Mouse (Mus musculus): ENCODE results near the gene Ndufs3.
"Not testable (repeated sequence)": the region's sequence is repeated elsewhere in the genome, so short reads cannot be mapped to it uniquely, and the experiment has no call there.

The Ndufs3 gene

GRCm38 (mm10) chr2:90910861-90911260, 6.2 kb upstream of the Ndufs3 start:
- in situ Hi-C loops (cut with MboI, MseI): no loop called here

GRCm38 (mm10) chr2:90906721-90907120, 2.1 kb upstream of the Ndufs3 start:
- in situ Hi-C loops (cut with MboI, MseI): no loop called here

DNA sequence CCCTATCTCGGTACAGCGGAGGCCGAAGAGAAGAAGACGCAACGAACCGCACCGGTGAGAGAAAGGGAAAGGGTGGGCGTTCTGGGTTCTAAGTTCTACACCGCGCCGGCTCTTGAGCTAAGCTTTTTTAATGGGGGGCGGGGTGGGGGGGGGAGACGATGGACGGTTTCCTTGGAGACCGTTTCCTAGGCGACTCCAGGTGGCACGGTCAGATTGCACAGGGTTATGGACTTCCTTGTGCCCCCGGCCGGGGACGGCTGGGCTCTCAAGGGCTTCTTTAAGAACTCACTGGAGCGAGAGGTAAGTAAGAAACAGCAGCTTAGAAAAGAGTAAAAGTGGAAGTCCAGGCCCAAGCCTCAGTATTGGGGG, 213 bp upstream of the Ndufs3 start:
- in situ Hi-C loops (cut with MboI, MseI): no loop called here

- in situ Hi-C loops (cut with MboI, MseI): no loop called here
Observed at GRCm38 (mm10) chr2:90903398-90903797, 1.2 kb downstream of the Ndufs3 start.

- in situ Hi-C loops (cut with MboI, MseI): not testable (repeated sequence)
Observed at GRCm38 (mm10) chr2:90894299-90894677, 10.3 kb downstream of the Ndufs3 start.

- in situ Hi-C loops (cut with MboI, MseI): no loop called here
Observed at GRCm38 (mm10) chr2:90893673-90894298, 10.8 kb downstream of the Ndufs3 start.

- in situ Hi-C loops (cut with MboI, MseI): no loop called here
Observed at GRCm38 (mm10) chr2:90889550-90890548, 14.8 kb downstream of the Ndufs3 start.

GRCm38 (mm10) chr2:90887627-90888026, 17.0 kb downstream of the Ndufs3 start:
- in situ Hi-C loops (cut with MboI, MseI): no loop called here

- in situ Hi-C loops (cut with MboI, MseI): no loop called here
Observed at GRCm38 (mm10) chr2:90886436-90886835, 18.2 kb downstream of the Ndufs3 start.

DNA sequence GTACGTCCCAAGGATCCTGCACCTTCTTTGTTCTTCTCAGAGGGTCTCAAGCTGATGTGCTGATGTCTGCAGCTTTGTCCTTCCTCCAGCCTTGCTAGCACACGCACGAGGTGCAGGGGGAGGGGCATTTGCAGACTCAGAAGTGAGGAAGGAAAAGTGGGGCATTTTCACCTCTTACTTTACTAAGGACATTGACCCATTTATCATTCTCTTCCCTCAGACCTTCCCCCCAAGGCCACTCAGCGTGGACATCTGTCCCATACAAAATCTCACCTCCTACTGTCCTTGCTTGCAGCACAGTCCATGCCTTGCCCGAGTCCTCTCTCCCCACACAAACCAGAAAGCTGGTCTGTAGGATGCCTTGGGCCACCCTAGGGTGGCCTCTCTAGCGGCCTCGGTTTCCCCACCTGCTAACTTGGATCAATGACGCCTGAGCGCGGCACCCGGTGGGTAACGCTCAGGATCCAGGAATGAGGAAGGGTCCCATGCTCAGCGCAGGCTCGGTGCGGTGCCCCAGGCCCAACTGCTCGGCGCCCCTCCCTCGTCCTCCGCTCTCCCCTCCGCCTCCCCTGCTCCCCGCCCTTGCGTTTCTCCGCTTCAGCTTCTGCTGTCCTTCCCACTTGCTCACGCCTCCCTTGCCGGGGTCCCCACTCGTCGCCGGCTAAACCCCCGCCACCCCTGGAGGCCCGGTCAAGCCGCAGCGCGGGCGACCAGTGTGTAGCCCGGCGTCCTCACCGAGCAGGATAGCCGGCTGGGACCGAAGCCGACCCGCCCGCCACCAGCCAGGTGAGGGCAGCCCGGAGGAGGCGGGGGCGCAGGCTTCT, 19.2 kb downstream of the Ndufs3 start, which contains the start of gene C1qtnf4:
Gene C1qtnf4 (plus strand): TSS at position 643 of the 824 bp plus-strand sequence.
- in situ Hi-C loops (cut with MboI, MseI): no loop called here

DNA sequence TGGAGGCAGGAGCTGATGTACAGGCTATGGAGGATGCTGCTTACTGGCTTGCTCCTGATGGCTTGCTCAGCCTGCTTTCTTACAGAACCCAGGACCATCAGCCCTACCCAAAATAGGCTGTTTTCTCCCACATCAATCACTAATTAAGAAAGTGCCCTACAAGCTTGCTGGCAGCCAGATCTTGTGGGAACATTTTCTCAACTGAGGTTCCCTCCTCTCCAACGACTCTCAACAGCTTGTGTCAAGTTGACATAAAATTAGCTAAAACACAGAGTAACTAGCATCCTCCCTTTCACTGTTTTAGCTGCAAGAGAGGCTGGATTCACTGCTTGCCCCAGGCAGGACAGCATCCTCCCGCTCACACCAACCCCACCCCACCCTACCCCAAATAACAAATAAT, 22.8 kb downstream of the Ndufs3 start:
- in situ Hi-C loops (cut with MboI, MseI): no loop called here

DNA sequence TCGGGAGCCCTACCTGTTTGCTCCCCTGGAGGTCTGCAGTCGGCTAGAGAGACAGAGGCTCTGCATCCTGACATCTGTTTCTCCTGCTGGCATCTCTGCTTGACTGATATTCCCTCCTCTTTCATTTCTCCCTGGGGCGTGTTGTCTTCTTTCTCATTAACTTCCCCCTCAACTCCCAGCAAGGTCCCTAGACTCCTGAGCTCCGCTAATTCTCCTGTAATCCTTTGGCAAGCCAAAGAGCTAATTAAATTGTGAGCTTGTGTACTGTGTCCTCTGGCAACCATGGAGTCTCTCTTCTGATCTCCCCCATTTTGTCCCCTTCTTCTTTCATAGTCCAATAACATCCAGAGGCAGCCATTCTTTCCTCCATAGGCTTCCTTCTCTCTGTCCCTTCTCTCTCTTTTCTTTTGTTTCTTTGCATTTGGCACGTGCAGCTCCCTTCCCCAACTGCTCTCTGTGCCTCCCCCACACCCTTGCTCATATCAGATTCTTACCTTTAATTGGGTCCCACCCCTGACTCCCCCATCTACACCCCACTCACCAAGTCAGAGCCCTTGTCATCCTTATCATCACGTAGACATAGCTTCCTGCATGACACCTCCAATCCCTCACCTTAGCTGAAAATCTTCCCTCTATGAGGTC, 24.4 kb downstream of the Ndufs3 start:
- in situ Hi-C loops (cut with MboI, MseI): no loop called here

DNA sequence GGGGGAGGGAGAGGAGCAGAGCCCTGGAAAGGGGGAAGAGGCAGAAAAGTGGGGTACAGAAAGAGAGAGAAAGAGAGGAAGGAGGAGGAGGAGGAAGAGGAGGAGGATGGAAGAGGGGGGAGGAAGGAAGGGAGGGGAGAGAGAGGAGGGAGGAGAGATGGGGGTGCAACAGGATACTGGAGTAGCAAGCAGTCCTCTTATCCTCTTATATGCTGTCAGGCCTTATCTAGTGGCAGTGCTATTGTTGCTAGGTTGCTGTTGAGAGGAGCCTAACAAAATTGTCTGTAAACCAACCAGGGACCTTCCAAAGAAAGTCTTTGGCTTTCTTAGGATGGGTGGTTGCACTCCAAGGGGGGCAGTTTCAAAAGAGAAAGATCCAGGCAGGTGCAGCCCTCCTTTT, 25.2 kb downstream of the Ndufs3 start:
- in situ Hi-C loops (cut with MboI, MseI): no loop called here

GRCm38 (mm10) chr2:90877584-90878259, 26.9 kb downstream of the Ndufs3 start:
- in situ Hi-C loops (cut with MboI, MseI): no loop called here

GRCm38 (mm10) chr2:90875239-90875638, 29.4 kb downstream of the Ndufs3 start:
- in situ Hi-C loops (cut with MboI, MseI): no loop called here

DNA sequence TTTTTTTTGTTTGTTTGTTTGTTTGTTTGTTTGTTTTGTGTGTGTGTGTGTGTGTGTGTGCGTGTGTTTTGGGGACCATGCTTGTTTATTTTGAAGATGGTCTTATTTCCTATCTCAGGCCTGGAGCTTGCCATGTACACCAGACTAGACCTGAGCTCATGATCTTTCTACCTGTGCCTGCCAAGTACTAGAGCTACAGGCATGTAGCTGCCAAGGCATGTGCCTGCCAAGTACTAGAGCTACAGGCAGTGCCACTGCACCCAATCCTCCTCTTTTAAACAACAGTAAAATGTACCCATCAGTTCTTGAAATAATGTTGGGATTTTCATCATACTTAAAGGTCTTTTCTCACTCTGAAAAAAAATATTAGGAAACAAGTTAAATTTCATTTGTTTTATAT, 30.6 kb downstream of the Ndufs3 start:
- in situ Hi-C loops (cut with MboI, MseI): no loop called here

GRCm38 (mm10) chr2:90871180-90871961, 33.3 kb downstream of the Ndufs3 start:
- in situ Hi-C loops (cut with MboI, MseI): no loop called here

DNA sequence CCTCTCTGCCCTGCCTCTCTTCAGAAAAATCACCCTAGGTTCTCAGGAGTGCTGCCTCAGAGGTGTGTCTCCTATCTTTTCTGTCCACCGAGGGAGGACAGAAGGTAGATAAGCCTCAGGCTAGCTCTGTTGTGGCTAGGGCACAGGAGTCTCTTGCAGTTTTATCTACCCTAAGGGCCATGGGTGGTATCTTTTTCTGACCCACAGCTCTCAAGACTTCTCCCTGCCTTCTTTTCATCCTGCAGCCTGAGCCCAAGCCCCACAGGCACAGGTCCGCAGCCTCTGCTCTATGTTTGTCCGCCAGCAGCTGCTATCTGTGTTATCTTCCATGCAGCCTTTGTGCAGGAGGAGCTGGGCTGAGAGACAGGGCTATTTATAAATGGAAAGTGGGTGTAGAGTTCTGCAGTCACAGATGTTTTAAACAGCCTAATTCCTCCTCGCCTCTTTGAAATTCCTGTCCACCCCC, 34.5 kb downstream of the Ndufs3 start:
- in situ Hi-C loops (cut with MboI, MseI): no loop called here

- in situ Hi-C loops (cut with MboI, MseI): no loop called here
Observed at GRCm38 (mm10) chr2:90866524-90866923, 38.1 kb downstream of the Ndufs3 start.

DNA sequence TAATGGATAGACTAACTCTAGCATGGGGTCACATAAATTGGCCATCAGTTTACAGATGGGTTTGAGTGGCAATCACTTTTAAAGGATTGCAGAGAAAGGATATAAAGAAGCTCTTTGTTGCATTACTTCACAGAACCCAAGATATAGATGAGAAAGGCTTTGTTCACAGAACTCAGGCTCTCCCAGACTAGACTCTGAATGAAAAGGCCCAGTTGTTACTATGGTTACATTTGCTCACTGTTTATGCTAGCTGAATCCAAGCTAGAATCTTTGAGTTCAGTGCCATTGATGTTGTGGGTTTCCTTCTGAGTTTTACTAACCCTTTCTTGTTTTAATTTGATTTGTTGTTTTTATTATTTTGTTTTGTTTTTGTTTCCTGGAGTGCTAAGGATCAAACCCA, 40.4 kb downstream of the Ndufs3 start:
- in situ Hi-C loops (cut with MboI, MseI): no loop called here
